Mouse (Mus musculus) spleen, adult 2 months (tissue): ENCODE data around the gene Foxp4. TPM values are rescaled to one million over a fixed set of nuclear protein-coding genes. Genes with fewer than 3 reads are reported as not detected.

Source experiments
- DNase-seq, 2 experiments: peaks; one replicate each; pipeline versions ENCODE4 v3.0.0 to v3.0.0-alpha.2; 2012 to 2021; ENCODE audit warnings: low spot score in 2 of 2, low read depth in 1 of 2
- H3K27ac ChIP-seq: fragments of 200-500 bp; 2 replicates; pipeline ENCODE4 v1.5.1; 2012; ENCODE audit warnings: low read length, inconsistent platforms; ENCODE audit not compliant: insufficient read depth
- H3K27me3 ChIP-seq: fragments of 200-500 bp; 2 replicates; pipeline ENCODE4 v1.6.1; 2012; ENCODE audit warnings: mild to moderate bottlenecking, moderate library complexity, low read length, inconsistent platforms; ENCODE audit not compliant: control insufficient read depth, insufficient read depth
- H3K36me3 ChIP-seq: fragments of 200-500 bp; 2 replicates; pipeline ENCODE4 v1.6.1; 2012; ENCODE audit warnings: mild to moderate bottlenecking, low read length, inconsistent platforms; ENCODE audit not compliant: control insufficient read depth, insufficient read depth
- H3K4me1 ChIP-seq: fragments of 200-500 bp; 2 replicates; pipeline ENCODE4 v1.6.1; 2011; ENCODE audit warnings: inconsistent platforms; ENCODE audit not compliant: control insufficient read depth, insufficient read depth, insufficient read length
- H3K4me3 ChIP-seq: fragments of 200-500 bp; 2 replicates; pipeline ENCODE4 v1.5.1; 2011; ENCODE audit warnings: mild to moderate bottlenecking, inconsistent platforms; ENCODE audit not compliant: insufficient read depth, insufficient read length; ENCODE audit errors: extremely low read depth
- CTCF ChIP-seq: fragments of 200-500 bp; IDR thresholded peaks from 2 replicates; pipeline ENCODE4 v1.5.1; 2011; ENCODE audit warnings: mild to moderate bottlenecking, inconsistent platforms; ENCODE audit not compliant: insufficient read depth, insufficient read length, insufficient replicate concordance; ENCODE audit errors: extremely low read depth
- POLR2A ChIP-seq: fragments of 200-500 bp; IDR thresholded peaks from 2 replicates; pipeline ENCODE4 v1.6.1; 2011; ENCODE audit warnings: low read depth, low read length, inconsistent platforms
- WGBS: fragments of 180-500 bp; shearing (Covaris S2); methylation state at CpG from one replicate; pipeline ENCODE4 v1.1.7; 2018; 5-methylcytosine and 5-hydroxymethylcytosine counted together
- polyA plus RNA-seq: library from polyadenylated mRNA; depleted of rRNA; stranded (reverse); fragments of >200 nt; gene quantifications from 2 replicates; pipeline ENCODE4 v1.2.3, GENCODE M21; 2012

Gene Foxp4
- polyA plus RNA-seq, 1 experiment = 62.0 TPM

DNA sequence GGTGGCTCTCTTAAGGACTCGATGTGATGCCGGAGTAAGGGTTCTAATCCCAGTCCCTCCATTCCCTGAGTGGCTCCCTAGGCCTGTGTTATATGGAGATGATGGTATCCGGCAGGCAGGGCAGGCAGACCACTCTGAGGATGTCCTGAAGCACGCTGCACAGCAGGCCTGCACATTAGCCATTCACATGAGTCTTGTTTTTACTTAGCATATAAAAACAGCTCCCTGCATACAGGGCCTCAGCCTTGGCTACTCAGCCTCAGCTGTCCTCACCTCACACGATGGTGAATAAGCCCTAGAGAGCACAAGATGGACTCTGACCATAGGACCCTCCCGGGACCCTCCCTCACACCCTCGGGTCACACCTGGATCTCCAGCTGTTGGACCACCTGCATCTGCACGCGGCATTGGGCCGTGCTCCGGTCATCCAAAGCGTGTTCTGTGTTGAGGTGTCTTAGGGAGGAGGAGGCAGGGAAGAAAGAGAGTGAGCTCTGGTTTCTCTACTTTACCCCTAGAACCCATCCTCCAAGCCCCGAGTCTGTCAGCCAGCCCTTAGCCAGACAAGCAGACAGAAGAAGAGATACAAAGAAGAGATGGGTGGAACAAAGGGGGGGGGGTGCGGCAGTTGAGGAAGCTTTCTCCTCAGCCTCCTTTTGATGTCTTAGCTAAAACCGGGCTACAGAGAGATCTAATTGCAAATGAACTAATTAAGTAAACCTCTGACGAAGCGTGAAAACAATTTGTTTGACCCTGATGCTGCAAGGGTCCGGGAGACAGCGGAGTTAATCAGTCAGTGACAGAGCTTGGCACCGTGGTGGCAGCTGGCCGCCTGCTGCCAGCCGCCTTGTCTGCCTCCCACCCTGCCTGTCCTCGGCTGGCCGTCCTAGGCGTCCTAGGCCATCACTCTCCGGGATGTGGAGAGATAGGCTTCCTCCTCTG lies 47.4 kb downstream of the Foxp4 start:
- Histone ChIP-seq H3K36me3 (peaks cover 9% of the 10 kb centered on the region; the same call in 1 of the 2 replicates), H3K27me3 (no peaks in the 10 kb centered on the region), H3K4me1 (peaks cover 5% of the 10 kb centered on the region), H3K4me3 (no peak overlapping the region), H3K27ac (no peak overlapping the region)
- 84% methylated on average over 26 of the region's 26 CpGs for WGBS
- no peak for DNase-seq
- TF ChIP-seq POLR2A = no peak
- TF ChIP-seq CTCF = no peak

DNA sequence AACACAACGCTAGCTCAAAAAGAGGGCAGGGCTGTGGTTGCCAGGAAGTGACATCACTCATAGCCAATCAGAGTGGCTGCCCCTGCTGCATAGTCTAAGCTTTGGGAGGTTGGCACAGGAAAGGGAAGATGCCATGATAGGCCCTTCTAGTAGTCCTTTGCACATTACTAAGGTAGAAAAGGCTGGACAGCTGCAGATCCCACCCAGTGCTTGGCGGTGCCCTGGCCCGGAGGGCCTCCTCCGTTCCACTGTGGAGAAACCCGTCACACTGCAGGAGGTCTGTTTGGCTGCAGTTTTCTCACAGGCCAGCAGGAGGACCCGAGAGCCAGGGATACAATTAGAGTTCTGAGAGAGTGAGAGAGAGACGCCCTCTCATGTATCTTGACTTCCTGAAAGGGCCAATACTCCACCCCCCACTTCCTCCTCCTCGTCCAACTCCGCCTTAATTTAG lies 51.1 kb downstream of the Foxp4 start:
- Histone ChIP-seq H3K27me3 (no peaks in the 10 kb centered on the region), H3K27ac (peak overlapping the region; percentile 48; the same call in 1 of the 2 replicates), H3K36me3 (peaks cover 14% of the 10 kb centered on the region), H3K4me3 (peak overlapping the region; percentile 50), H3K4me1 (no peaks in the 10 kb centered on the region)
- WGBS = 1% methylated on average over 9 of the region's 9 CpGs
- TF ChIP-seq POLR2A (no peak), CTCF (peak; percentile 88; the same call in 1 of the 2 replicates)
- DNase-seq = peak; percentile 83 to 88

DNA sequence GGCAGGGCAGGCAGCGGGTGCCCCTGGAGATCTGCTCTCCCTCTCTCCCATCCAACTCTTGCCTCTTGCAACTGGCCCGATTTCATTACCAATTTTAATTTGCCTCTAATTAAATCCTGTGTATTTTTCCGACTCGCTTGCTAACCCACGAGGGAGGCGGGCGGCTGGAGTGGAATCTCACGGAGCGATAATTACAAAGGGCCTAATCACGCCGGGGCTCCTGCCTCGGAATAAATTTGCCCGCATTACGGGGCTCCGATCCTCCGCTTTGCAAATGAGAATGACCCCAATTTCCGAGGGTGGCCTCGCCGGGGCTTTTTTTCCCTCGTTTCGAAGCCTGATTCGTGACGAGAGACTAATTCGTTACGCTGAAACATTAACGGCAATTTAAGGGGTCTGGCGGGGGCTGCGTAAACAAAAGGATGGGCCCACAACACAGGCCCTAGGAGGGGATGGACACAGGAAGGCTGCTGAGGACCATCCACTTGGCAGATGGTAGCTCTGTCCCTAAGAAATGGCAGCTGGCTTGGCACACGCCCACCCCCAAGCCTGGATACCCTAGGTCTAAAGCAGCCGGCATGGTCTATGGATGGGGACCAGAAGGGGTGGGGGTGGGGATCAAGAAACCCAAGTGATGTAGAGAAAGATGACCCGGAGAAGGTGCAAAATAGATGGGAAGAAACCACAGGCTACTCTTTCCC lies 52.0 kb downstream of the Foxp4 start:
- WGBS = 95% methylated on average over 31 of the region's 31 CpGs
- no peak for TF ChIP-seq POLR2A
- no peak for TF ChIP-seq CTCF
- no peak overlapping the region for H3K27ac ChIP-seq
- no peaks in the 10 kb centered on the region for H3K4me1 ChIP-seq
- H3K27me3 ChIP-seq = no peaks in the 10 kb centered on the region
- peaks cover 16% of the 10 kb centered on the region for H3K36me3 ChIP-seq
- no peak for DNase-seq
- H3K4me3 ChIP-seq = no peak overlapping the region

DNA sequence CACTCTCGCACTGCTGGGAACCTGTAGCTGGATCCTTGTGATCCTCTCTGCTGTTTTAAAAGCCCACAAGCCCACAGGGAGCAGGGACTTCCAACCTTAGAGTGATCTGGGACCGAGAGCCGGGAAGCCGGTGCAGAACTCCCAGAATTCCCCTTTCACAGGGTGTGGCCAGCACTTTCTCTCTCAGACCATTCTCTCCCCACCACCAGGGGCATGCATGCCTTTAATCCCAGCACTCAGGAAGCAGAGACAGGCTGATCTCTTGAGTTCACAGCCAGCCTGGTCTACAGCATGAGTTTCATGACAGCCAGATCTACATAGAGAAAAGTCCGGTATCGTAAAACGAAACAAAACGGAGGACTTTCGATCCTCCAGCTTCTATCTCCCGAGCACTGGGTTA lies 54.6 kb downstream of the Foxp4 start:
- Histone ChIP-seq H3K4me1 (no peaks in the 10 kb centered on the region), H3K36me3 (peaks cover 15% of the 10 kb centered on the region), H3K4me3 (no peak overlapping the region), H3K27ac (no peak overlapping the region), H3K27me3 (no peaks in the 10 kb centered on the region)
- no peak for DNase-seq
- 90% methylated on average over 10 of the region's 10 CpGs for WGBS
- no peak for TF ChIP-seq CTCF
- TF ChIP-seq POLR2A = no peak

DNA sequence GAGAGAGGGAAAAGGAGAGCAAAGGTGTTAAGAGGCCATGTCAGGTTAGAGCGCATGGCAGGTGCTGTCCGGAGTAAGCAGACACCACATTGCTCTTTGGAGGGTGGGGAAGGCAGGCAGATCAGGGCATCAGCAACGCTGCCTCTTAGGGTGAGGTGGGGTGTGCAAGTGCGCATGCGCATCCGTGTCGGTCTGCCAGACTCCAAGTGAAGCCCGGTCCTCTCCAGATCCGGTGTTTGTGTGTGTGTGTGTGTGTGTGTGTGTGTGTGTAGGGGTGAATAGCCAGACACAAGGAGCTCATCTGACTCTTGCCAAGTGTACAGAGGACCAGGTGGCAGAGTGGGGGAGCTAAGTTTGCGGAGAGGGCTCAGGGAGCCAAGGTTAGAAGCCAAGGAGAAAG lies 58.4 kb downstream of the Foxp4 start:
- TF ChIP-seq POLR2A (no peak), CTCF (no peak)
- H3K27ac ChIP-seq = no peak overlapping the region
- peaks cover 2% of the 10 kb centered on the region; the same call in 1 of the 2 replicates for H3K4me1 ChIP-seq
- no peak overlapping the region for H3K4me3 ChIP-seq
- 47% methylated on average over 10 of the region's 10 CpGs for WGBS
- H3K36me3 ChIP-seq = peaks cover 13% of the 10 kb centered on the region
- no peaks in the 10 kb centered on the region for H3K27me3 ChIP-seq
- no peak for DNase-seq

DNA sequence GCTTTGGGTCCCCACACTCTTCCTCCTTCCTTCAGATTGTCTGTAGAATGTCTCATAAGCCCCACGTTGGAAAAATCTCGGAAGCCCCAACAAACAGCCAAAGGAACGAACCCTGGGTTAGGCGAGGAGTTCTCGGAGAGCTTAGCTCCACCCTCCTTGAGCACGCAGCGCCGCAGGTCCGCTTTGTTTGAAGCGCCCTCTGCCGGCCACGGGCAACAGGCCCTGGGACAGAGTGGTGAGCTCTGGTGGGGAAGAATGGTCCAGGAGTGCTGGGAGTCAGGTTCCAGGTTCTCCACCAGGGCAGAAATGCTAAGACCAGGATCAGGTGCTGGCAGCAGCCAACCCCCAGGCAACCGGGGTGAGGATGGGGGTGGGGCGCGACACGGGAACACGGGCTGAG lies 59.9 kb downstream of the Foxp4 start:
- DNase-seq = peak; percentile 47 to 82
- TF ChIP-seq CTCF = peak; percentile 98
- TF ChIP-seq POLR2A = no peak
- 3% methylated on average over 17 of the region's 17 CpGs for WGBS
- Histone ChIP-seq H3K27ac (no peak overlapping the region), H3K36me3 (peaks cover 7% of the 10 kb centered on the region), H3K4me3 (no peak overlapping the region), H3K27me3 (no peaks in the 10 kb centered on the region), H3K4me1 (peaks cover 2% of the 10 kb centered on the region; the same call in 1 of the 2 replicates)

DNA sequence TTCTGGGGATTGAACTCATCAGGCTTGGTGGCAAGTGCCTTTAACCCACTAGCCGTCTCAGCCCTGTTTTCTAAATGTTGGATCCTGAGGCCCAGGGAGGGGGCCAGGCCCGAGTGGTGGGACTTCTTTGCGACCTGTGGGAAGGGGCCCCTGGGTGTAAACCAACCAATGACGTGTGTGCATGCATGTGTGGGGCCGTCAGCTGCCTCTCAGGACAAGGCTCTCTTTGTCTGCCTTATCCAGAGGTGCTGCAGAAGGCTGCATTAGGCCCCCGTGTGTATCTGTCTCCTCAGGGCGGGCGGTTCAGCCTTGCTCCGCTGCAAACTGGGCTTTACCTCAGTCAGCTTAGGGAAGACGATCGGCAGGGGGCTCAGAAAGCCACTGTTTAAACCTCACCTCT lies 61.0 kb downstream of the Foxp4 start:
- Histone ChIP-seq H3K4me3 (no peak overlapping the region), H3K4me1 (peaks cover 2% of the 10 kb centered on the region; the same call in 1 of the 2 replicates), H3K27me3 (no peaks in the 10 kb centered on the region), H3K27ac (no peak overlapping the region), H3K36me3 (peaks cover 3% of the 10 kb centered on the region)
- TF ChIP-seq POLR2A (no peak), CTCF (no peak)
- WGBS = 79% methylated on average over 11 of the region's 11 CpGs
- no peak for DNase-seq
